Mouse (Mus musculus): ENCODE measurements around the gene Pnpo. TPM values are rescaled to one million over a fixed set of nuclear protein-coding genes. Genes with fewer than 3 reads are reported as not detected.

Pnpo gene
- 31.7 and 33.2 TPM in 2 replicates for polyA plus RNA-seq (2015; fragmentation: Nextera tagmentation; extraction: Ambion mirVana)

- H3K4me2 ChIP-seq (ENCODE audit: low read length) = peak within 1 kb of the TSS; percentile 84
- 0 out of 2 replicates have a peak, but pooled peaks have one; percentile 4 for TF ChIP-seq CTCF (IDR thresholded peaks at IDR 0.05; ENCODE audit: low read depth)
- peak within 1 kb of the TSS; percentile 10; the same call in 1 of the 2 replicates for H3K27ac ChIP-seq
- DNase-seq (ENCODE audit: low spot score) (peak; percentile 98), ATAC-seq (replicated peaks; ENCODE audit: low FRiP score, low read depth) (peak; percentile 95)
- H3K9me3 ChIP-seq (replicated peaks; ENCODE audit: low read length) = no peaks in the 10 kb centered on the region
- H3K4me1 ChIP-seq (replicated peaks; ENCODE audit: insufficient read depth, low read length) = peaks cover 7% of the 10 kb centered on the region; the same call in 1 of the 2 replicates
- peak within 1 kb of the TSS; percentile 47 for H3K4me3 ChIP-seq (replicated peaks; ENCODE audit: low read depth, low read length)
- WGBS = 0% methylated on average over 29 of the region's 29 CpGs
- peak within 1 kb of the TSS; percentile 63 for H3K9ac ChIP-seq (ENCODE audit: low read depth, low read length)
- H3K36me3 ChIP-seq (ENCODE audit: insufficient read depth, low read length) = no peaks in the 10 kb centered on the region
- no peaks in the 10 kb centered on the region for H3K27me3 ChIP-seq (ENCODE audit: insufficient read depth, low read length)
Measured at GRCm38 (mm10) chr11:96943746-96944304, at the start of gene Pnpo. TSS of gene Pnpo (minus strand) at chr11:96943986.

- DNase-seq (ENCODE audit: low spot score) (peak; percentile 83), ATAC-seq (replicated peaks; ENCODE audit: low FRiP score, low read depth) (no peak; the same call in 1 of the 2 replicates)
- no peak for TF ChIP-seq CTCF (IDR thresholded peaks at IDR 0.05; ENCODE audit: low read depth)
- 24% methylated on average over 8 of the region's 8 CpGs for WGBS
- H3K36me3 ChIP-seq (ENCODE audit: insufficient read depth, low read length) = no peaks in the 10 kb centered on the region
- H3K9me3 ChIP-seq (replicated peaks; ENCODE audit: low read length) = no peaks in the 10 kb centered on the region
- no peak overlapping the region; the same call in 1 of the 2 replicates for H3K27ac ChIP-seq
- H3K9ac ChIP-seq (ENCODE audit: low read depth, low read length) = no peak overlapping the region
- H3K4me1 ChIP-seq (replicated peaks; ENCODE audit: insufficient read depth, low read length) = peaks cover 21% of the 10 kb centered on the region
- H3K4me2 ChIP-seq (ENCODE audit: low read length) = no peak overlapping the region
- no peak overlapping the region for H3K4me3 ChIP-seq (replicated peaks; ENCODE audit: low read depth, low read length)
- H3K27me3 ChIP-seq (ENCODE audit: insufficient read depth, low read length) = no peaks in the 10 kb centered on the region; the same call in 1 of the 2 replicates
Measured at GRCm38 (mm10) chr11:96992722-96993311, 49.0 kb upstream of the Pnpo start.

DNA sequence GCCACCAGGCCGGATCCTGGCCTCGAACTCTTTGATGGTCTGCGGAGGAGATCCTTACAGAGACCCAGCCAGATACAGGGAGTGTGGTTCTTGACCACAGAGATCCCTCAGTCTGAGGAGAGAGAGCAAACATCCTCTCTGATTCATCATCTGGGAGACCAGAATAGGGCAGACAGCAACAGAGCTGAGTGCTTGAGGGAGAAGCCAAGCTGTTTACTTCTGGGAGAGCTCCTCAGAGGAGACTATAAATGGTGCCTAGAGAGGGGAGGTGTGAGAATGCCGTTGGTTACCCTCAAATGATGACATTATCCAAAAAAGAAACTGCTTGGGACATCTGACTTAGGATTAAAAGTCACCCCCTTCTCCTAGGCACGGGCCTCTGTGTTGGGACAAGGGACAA, 47.7 kb upstream of the Pnpo start:
- Histone ChIP-seq H3K36me3 (ENCODE audit: insufficient read depth, low read length) (no peaks in the 10 kb centered on the region), H3K4me1 (replicated peaks; ENCODE audit: insufficient read depth, low read length) (peaks cover 22% of the 10 kb centered on the region), H3K27me3 (ENCODE audit: insufficient read depth, low read length) (no peaks in the 10 kb centered on the region), H3K4me2 (ENCODE audit: low read length) (no peak overlapping the region), H3K9ac (ENCODE audit: low read depth, low read length) (no peak overlapping the region), H3K27ac (no peak overlapping the region), H3K9me3 (replicated peaks; ENCODE audit: low read length) (no peaks in the 10 kb centered on the region), H3K4me3 (replicated peaks; ENCODE audit: low read depth, low read length) (no peak overlapping the region)
- no peak for TF ChIP-seq CTCF (IDR thresholded peaks at IDR 0.05; ENCODE audit: low read depth)
- 80% methylated on average over 5 of the region's 5 CpGs for WGBS
- no peak for DNase-seq (ENCODE audit: low spot score)
- ATAC-seq (replicated peaks; ENCODE audit: low FRiP score, low read depth) = no peak

DNA sequence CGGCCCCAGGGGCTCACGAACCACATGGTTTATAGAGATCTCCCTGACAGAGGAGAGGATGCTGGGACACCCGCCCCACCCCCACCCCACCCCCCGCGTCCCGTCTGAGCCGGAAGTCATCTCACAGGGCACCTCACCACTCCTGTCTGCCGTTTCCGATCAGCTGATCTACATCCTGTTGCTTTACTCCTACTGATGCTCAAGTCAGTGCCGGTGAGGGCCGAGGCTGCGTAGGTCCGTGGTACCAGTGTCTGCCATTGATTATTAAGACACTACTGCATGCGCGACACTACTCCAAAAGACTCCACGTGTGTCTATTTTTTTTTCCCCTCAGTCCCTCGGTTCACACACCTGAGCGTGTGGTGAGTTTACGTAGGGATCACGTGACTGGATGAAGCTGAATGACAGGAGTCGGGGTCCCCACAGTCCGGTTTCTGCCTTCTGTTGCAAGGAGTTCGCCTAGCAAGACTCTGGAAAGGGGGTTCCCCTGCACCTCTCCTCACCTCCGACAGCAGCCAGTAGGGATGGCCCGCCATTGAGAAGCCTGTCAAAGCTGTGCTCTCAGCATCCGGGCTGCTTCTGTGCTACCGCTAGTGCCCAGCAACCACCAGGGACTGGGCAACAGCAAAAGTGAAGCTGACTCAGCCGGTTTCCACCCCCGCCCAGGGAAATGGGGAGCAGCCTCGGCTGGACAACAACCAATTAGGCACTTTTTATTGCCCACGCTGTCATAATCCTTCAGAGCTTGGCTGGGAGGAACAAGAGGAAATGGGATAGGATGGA, 44.3 kb upstream of the Pnpo start:
- no peaks in the 10 kb centered on the region for H3K36me3 ChIP-seq (ENCODE audit: insufficient read depth, low read length)
- H3K4me1 ChIP-seq (replicated peaks; ENCODE audit: insufficient read depth, low read length) = peaks cover 21% of the 10 kb centered on the region
- ATAC-seq (replicated peaks; ENCODE audit: low FRiP score, low read depth) = no peak; the same call in 1 of the 2 replicates
- H3K9me3 ChIP-seq (replicated peaks; ENCODE audit: low read length) = no peaks in the 10 kb centered on the region
- WGBS = 6% methylated on average over 31 of the region's 31 CpGs
- no peak overlapping the region for H3K27ac ChIP-seq
- peak; percentile 53 for DNase-seq (ENCODE audit: low spot score)
- no peak overlapping the region for H3K9ac ChIP-seq (ENCODE audit: low read depth, low read length)
- H3K4me3 ChIP-seq (replicated peaks; ENCODE audit: low read depth, low read length) = 0 out of 2 replicates have a peak overlapping the region, but pooled peaks have one; percentile 11
- H3K27me3 ChIP-seq (ENCODE audit: insufficient read depth, low read length) = no peaks in the 10 kb centered on the region
- peak overlapping the region; percentile 45 for H3K4me2 ChIP-seq (ENCODE audit: low read length)
- no peak for TF ChIP-seq CTCF (IDR thresholded peaks at IDR 0.05; ENCODE audit: low read depth)

- H3K27ac ChIP-seq = no peak overlapping the region
- H3K27me3 ChIP-seq (ENCODE audit: insufficient read depth, low read length) = no peaks in the 10 kb centered on the region
- no peak overlapping the region for H3K4me3 ChIP-seq (replicated peaks; ENCODE audit: low read depth, low read length)
- ATAC-seq (replicated peaks; ENCODE audit: low FRiP score, low read depth) (no peak), DNase-seq (ENCODE audit: low spot score) (no peak)
- H3K4me2 ChIP-seq (ENCODE audit: low read length) = no peak overlapping the region
- no peak overlapping the region for H3K9ac ChIP-seq (ENCODE audit: low read depth, low read length)
- peaks cover 19% of the 10 kb centered on the region for H3K4me1 ChIP-seq (replicated peaks; ENCODE audit: insufficient read depth, low read length)
- H3K36me3 ChIP-seq (ENCODE audit: insufficient read depth, low read length) = no peaks in the 10 kb centered on the region
- 14% methylated on average over 3 of the region's 3 CpGs for WGBS
- no peak for TF ChIP-seq CTCF (IDR thresholded peaks at IDR 0.05; ENCODE audit: low read depth)
- H3K9me3 ChIP-seq (replicated peaks; ENCODE audit: low read length) = no peaks in the 10 kb centered on the region
Measured at GRCm38 (mm10) chr11:96986463-96986862, 42.7 kb upstream of the Pnpo start.

- H3K4me2 ChIP-seq (ENCODE audit: low read length) = no peak overlapping the region
- H3K9ac ChIP-seq (ENCODE audit: low read depth, low read length) = no peak overlapping the region
- ATAC-seq (replicated peaks; ENCODE audit: low FRiP score, low read depth) (no peak), DNase-seq (ENCODE audit: low spot score) (no peak)
- no peak for TF ChIP-seq CTCF (IDR thresholded peaks at IDR 0.05; ENCODE audit: low read depth)
- H3K27ac ChIP-seq = no peak overlapping the region
- H3K27me3 ChIP-seq (ENCODE audit: insufficient read depth, low read length) = no peaks in the 10 kb centered on the region
- H3K4me3 ChIP-seq (replicated peaks; ENCODE audit: low read depth, low read length) = no peak overlapping the region
- peaks cover 19% of the 10 kb centered on the region for H3K4me1 ChIP-seq (replicated peaks; ENCODE audit: insufficient read depth, low read length)
- WGBS = 42% methylated on average over 4 of the region's 4 CpGs
- H3K9me3 ChIP-seq (replicated peaks; ENCODE audit: low read length) = no peaks in the 10 kb centered on the region
- no peaks in the 10 kb centered on the region for H3K36me3 ChIP-seq (ENCODE audit: insufficient read depth, low read length)
Measured at GRCm38 (mm10) chr11:96984903-96985302, 41.1 kb upstream of the Pnpo start.
